Mouse (Mus musculus) erythroid progenitor cell, adult 5-6 weeks (primary cell): Measurements from ENCODE around the gene Sh3kbp1. TPM values are rescaled to one million over a fixed set of nuclear protein-coding genes. Genes with fewer than 3 reads are reported as not detected.

Experiments used
- ATAC-seq: replicated peaks from 2 replicates; pipeline ENCODE4 v1.8.0; 2016; ENCODE audit warnings: moderate number of reproducible peaks, mild to moderate bottlenecking, moderate TSS enrichment, inconsistent platforms; ENCODE audit not compliant: poor library complexity, low FRiP score, severe bottlenecking
- total RNA-seq, 2 experiments: library from RNA; stranded (forward) in 1 of 2; stranded (reverse) in 1 of 2; fragments of 150-400 nt in 1 of 2; fragments of 186-747, 209-891 nt in 1 of 2; gene quantifications; 2 replicates each; pipeline versions ENCODE4 v1.2.3 to v1.2.4; 2015 to 2017; ENCODE audit warnings: low replicate concordance in 2 of 2

The Sh3kbp1 gene
- total RNA-seq, 2 experiments from 2014 or later = 35.2 to 36.5 TPM

GRCm38 (mm10) chrX:159971091-159971779, 344.2 kb downstream of the Sh3kbp1 start:
- no peak for ATAC-seq

GRCm38 (mm10) chrX:159973730-159974129, 346.7 kb downstream of the Sh3kbp1 start:
- no peak for ATAC-seq

- no peak for ATAC-seq
These were observed 349.2 kb downstream of the Sh3kbp1 start for GRCm38 (mm10) chrX:159976243-159976642.

- no peak for ATAC-seq
These were observed 361.2 kb downstream of the Sh3kbp1 start, which contains the start of gene Map3k15 for GRCm38 (mm10) chrX:159988002-159988960. Gene Map3k15 (plus strand): TSS chrX:159988433.

- no peak for ATAC-seq
These were observed 368.7 kb downstream of the Sh3kbp1 start for GRCm38 (mm10) chrX:159995808-159996207.

Other genes starting within 250 kb of the Sh3kbp1 start
- not detected in 2 replicates for gene Map7d2, start 212.7 kb upstream of the Sh3kbp1 start, total RNA-seq (2015; ENCODE audit: low replicate concordance)
- not detected in 2 replicates for gene Map7d2, start 212.7 kb upstream of the Sh3kbp1 start, total RNA-seq (2017; ENCODE audit: low replicate concordance)
- gene Bclaf3, start 100.6 kb upstream of the Sh3kbp1 start, total RNA-seq (2015; ENCODE audit: low replicate concordance) = 50.5 and 75.9 TPM in 2 replicates
- 52.9 and 83.8 TPM in 2 replicates for gene Bclaf3, start 100.6 kb upstream of the Sh3kbp1 start, total RNA-seq (2017; ENCODE audit: low replicate concordance)